Mouse (Mus musculus) subcutaneous adipose tissue, adult 2 months (tissue): ENCODE results near the gene Olfr710. TPM values are rescaled to one million over a fixed set of nuclear protein-coding genes. Genes with fewer than 3 reads are reported as not detected.

Experiments used
- polyA plus RNA-seq: library from polyadenylated mRNA; depleted of rRNA; stranded (reverse); fragments of >200 nt; gene quantifications from 2 replicates; pipeline ENCODE4 v1.2.3, GENCODE M21; 2012; ENCODE audit warnings: low replicate concordance; rRNA removed

Gene Olfr710
- polyA plus RNA-seq, result not detected in 2 replicates

DNA sequence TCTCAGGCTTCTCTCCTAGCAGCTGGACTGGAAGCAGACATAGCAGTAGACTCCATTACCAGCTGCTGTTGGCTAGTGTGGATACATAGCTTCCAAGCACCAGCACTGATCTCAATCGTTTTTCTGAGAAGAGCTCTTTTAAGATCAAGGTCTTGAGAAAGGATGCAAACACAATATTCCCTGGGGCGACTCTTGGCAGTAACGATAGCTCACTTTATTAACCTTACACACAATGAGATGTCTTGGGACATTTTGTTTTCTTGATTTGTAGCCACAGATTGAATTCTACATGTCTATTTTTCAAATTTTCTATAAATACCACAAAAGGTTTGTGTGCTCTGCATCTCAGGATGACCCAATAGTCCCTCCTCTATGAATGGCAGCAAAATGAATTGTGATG lies at the start of gene Olfr710:
Gene Olfr710, minus strand, starts transcription at position 101 of the 400 bp plus-strand sequence.

DNA sequence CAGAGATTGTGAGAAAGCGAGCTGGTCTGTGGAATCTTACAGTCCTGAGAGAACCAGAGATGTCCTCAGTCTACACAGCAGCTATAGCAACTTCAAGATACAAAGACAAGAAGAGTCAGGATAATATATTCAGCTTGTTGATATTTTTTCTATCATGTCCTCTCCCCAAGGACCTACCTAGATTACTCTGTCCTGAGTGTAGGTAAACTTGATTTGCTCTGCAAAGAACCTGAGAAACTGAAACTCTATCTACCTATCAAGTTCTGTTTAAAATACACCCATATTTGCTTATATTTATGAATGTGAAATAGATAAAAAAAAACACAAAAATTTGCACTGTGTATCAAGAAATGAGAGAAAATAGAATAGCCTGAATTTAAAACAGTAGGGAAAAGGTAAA lies 27.2 kb upstream of the Olfr710 start, which contains the start of gene Olfr711:
Gene Olfr711, minus strand, starts transcription at position 101 of the 400 bp plus-strand sequence.

DNA sequence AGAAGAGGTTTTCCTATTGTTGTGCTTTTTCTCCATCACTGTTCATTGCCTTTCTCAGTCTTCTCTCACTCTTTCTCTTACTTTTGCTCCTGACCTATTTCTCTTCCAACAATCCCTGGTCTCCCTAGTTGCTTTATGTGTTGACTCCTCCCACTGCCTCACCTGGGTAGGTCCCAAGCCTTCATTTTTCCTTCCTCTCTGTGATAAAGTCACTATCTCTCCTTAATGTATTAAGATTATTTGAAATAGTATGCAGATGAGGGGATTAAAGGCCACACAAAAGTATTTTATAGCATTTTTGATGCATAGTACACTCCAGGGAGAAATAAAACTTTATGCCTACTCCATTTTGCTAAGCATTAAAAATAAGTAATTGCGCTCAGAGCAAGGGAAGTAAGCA lies 15.7 kb upstream of the Olfr710 start, which contains the start of gene Olfr6:
Gene Olfr6, minus strand, starts transcription at position 101 of the 400 bp plus-strand sequence.

DNA sequence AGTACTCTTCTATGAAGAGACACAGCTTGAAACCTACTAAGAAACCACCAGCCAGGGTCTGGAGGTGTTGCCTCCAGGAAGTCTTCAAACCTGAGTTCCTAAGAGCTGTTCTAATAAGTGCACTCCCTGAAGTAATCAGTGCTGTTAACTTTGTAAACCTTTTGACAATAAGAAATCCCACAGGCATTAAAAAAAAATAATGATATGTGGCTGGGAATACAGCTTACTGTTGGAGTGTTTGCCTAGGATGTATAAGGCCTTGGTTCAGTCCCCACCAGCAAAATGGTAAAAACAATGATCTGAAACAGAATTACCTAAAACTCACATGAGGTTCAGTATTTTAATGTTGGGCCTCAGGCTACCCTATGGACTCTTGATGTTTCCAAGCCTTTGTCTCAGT lies 16.0 kb downstream of the Olfr710 start, which contains the start of gene Olfr709-ps1:
Gene Olfr709-ps1, minus strand, starts transcription at position 101 of the 400 bp plus-strand sequence.

DNA sequence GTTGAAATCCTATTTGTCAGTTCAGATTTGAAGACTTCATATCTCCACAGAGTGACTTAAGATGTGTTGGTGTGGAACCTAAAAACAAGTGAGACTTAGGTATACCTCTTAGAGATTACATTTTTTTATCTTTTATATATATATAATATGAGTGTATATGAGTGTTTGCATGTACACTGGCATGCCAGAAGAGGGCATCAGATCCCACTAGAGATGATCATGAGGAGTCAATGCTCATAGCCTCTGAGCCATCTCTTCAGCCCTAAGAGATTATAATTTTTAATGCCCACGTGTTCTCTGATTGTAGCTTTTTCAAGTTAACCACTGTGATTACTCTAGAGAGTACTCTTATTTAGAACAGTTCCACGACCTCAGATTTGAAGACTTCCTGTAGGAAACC lies 40.4 kb downstream of the Olfr710 start, which contains the start of gene Olfr1532-ps1:
Gene Olfr1532-ps1, plus strand, starts transcription at position 326 of the 400 bp plus-strand sequence.

DNA sequence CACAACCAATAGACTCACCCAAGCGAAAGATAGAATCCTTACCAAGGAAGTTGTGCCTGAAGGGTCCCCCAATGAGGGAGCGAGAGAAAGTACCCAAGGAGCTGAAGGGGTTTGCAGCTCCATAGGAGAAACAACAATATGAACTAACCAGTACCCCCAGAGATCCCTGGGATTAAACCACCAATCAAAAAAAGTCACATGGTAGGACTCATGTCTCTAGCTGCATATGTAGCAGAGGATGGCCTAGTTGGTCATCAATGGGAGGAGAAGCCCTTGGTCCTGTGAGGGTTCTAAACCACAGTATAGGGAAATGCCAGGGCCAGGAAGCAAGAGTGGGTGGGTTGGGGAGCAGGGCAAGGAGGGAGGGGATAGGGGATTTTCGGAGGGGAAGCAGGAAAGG lies 47.0 kb downstream of the Olfr710 start, which contains the start of gene Olfr707:
Gene Olfr707, minus strand, starts transcription at position 101 of the 400 bp plus-strand sequence.

Other genes starting within 250 kb of the Olfr710 start
- not detected in 2 replicates for gene Olfr695, start 231.9 kb downstream of the Olfr710 start, polyA plus RNA-seq
- not detected in 2 replicates for gene Olfr697, start 205.9 kb downstream of the Olfr710 start, polyA plus RNA-seq
- not detected in 2 replicates for gene Olfr698, start 192.9 kb downstream of the Olfr710 start, polyA plus RNA-seq
- not detected in 2 replicates for gene Olfr699, start 155.1 kb downstream of the Olfr710 start, polyA plus RNA-seq
- not detected in 2 replicates for gene Olfr700, start 139.5 kb downstream of the Olfr710 start, polyA plus RNA-seq
- not detected in 2 replicates for gene Olfr701, start 134.2 kb downstream of the Olfr710 start, polyA plus RNA-seq
- gene Olfr702, start 114.4 kb downstream of the Olfr710 start, polyA plus RNA-seq, result not detected in 2 replicates
- not detected in 2 replicates for gene Olfr703, start 105.0 kb downstream of the Olfr710 start, polyA plus RNA-seq
- gene Olfr704, start 85.1 kb downstream of the Olfr710 start, polyA plus RNA-seq, result not detected in 2 replicates
- gene Olfr705, start 71.4 kb downstream of the Olfr710 start, polyA plus RNA-seq, result not detected in 2 replicates
- gene Olfr706, start 60.1 kb downstream of the Olfr710 start, polyA plus RNA-seq, result not detected in 2 replicates
- not detected in 2 replicates for gene Olfr707, start 47.1 kb downstream of the Olfr710 start, polyA plus RNA-seq
- gene Olfr1532-ps1, start 40.3 kb downstream of the Olfr710 start, polyA plus RNA-seq, result not detected in 2 replicates
- not detected in 2 replicates for gene Olfr709-ps1, start 16.1 kb downstream of the Olfr710 start, polyA plus RNA-seq
- not detected in 2 replicates for gene Olfr6, start 15.6 kb upstream of the Olfr710 start, polyA plus RNA-seq
- gene Olfr711, start 27.1 kb upstream of the Olfr710 start, polyA plus RNA-seq, result not detected in 2 replicates
- gene Olfr2, start 57.8 kb upstream of the Olfr710 start, polyA plus RNA-seq, result not detected in 2 replicates
- gene Olfr713, start 82.9 kb upstream of the Olfr710 start, polyA plus RNA-seq, result not detected in 2 replicates
- gene Olfr714, start 122.7 kb upstream of the Olfr710 start, polyA plus RNA-seq, result not detected in 2 replicates
- not detected in 2 replicates for gene Olfr17, start 144.9 kb upstream of the Olfr710 start, polyA plus RNA-seq
- gene Olfr715b, start 162.1 kb upstream of the Olfr710 start, polyA plus RNA-seq, result not detected in 2 replicates
- not detected in 2 replicates for gene Olfr715, start 182.8 kb upstream of the Olfr710 start, polyA plus RNA-seq
- not detected in 2 replicates for gene Olfr716, start 190.0 kb upstream of the Olfr710 start, polyA plus RNA-seq
- not detected in 2 replicates for gene Nlrp14, start 218.7 kb upstream of the Olfr710 start, polyA plus RNA-seq